Mouse (Mus musculus): ENCODE data around the gene Rilp. TPM values are rescaled to one million over a fixed set of nuclear protein-coding genes. Genes with fewer than 3 reads are reported as not detected.
A peak's percentile ranks its signal among the peaks of the same experiment; 100 is the strongest.

The Rilp gene
- polyA plus RNA-seq, 1 experiment from 2014 or later = 1.5 TPM

DNA sequence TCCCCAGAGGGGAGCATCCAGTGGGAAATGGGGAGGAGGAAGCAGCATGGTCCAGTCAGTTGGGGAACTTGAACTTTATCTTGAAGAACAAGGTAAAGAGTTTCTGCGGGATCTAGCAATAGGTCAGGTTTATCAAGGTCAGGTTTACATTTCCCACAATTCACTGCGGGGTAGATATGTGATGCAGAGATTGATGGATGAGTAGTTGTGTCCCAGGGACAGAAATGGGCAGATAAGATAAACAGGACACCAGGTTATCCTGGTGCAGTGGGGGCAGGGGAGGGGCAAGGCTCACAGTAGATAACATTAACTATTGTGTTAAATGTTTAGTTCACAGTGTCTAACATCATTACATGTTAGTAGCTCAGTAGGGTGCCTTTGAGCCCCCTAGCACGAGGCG, 19.9 kb downstream of the Rilp start:
- H3K27me3 ChIP-seq = no peaks in the 10 kb centered on the region
- H3K4me3 ChIP-seq = no peak overlapping the region
- H3K4me2 ChIP-seq = no peak overlapping the region
- no peaks in the 10 kb centered on the region for H3K36me3 ChIP-seq
- no peak for ATAC-seq (ENCODE audit: low FRiP score)
- no peaks in the 10 kb centered on the region for H3K9me3 ChIP-seq
- peak overlapping the region; percentile 98; the same call in 1 of the 2 replicates for H3K9ac ChIP-seq
- peaks cover 24% of the 10 kb centered on the region for H3K4me1 ChIP-seq (replicated peaks)
- H3K27ac ChIP-seq = peak overlapping the region; percentile 99; the same call in 1 of the 2 replicates
- WGBS = 48% methylated on average over 4 of the region's 4 CpGs

DNA sequence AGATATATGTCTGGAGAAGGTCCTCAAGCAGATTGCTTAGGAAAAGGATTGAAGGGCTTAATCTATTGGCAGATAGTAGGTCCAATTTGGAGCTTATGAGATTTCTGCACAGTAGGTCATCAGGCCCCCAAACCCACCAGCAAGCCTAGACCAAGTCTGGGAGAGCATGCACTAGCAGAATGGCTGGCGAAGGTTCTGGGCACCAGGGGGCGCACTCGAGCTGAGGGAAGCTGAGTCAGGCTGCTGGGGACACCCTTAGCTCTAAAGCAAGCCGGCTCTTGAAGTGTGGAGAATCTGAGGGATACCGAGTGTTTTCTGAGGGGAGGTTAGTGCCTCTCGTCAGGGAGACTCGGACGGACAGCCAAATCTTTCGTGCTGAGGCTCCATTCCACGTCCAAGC, 20.4 kb downstream of the Rilp start:
- Histone ChIP-seq H3K36me3 (no peaks in the 10 kb centered on the region), H3K4me2 (peak overlapping the region; percentile 97), H3K27me3 (no peaks in the 10 kb centered on the region), H3K4me1 (replicated peaks) (peaks cover 29% of the 10 kb centered on the region), H3K4me3 (peak overlapping the region; percentile 75), H3K27ac (peak overlapping the region; percentile 99), H3K9me3 (no peaks in the 10 kb centered on the region), H3K9ac (peak overlapping the region; percentile 98)
- WGBS = 0% methylated on average over 10 of the region's 10 CpGs
- ATAC-seq (ENCODE audit: low FRiP score) = peak; percentile 36; the same call in 1 of the 2 replicates

DNA sequence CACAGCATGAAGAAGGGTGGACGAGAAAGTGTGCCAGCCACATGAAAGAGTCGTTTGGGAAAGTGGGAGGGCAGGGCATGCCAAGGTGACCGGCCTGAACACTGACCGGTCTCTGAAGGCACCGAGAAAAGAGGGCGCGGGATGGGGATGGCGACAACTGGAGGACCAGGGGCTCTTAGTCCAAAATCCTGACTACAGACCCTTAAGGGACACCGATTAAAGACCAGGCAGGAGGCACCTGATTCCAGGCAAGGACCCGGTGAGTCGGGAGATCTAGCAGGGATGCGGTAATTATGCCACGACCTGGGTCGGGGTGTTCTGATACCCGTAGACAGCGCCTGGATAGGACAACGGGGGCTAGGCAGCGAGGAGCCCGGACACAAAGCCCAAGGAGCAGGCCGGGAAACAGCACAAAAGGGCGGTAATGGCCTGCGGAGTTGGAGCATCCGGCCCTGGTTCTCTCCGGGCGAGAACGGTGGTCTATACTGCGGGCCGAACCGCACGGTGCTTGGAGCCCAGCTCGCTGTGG, 21.0 kb downstream of the Rilp start:
- Histone ChIP-seq H3K36me3 (no peaks in the 10 kb centered on the region), H3K9ac (peak overlapping the region; percentile 98), H3K4me2 (peak overlapping the region; percentile 97), H3K27me3 (no peaks in the 10 kb centered on the region), H3K4me3 (peak overlapping the region; percentile 75), H3K4me1 (replicated peaks) (peaks cover 35% of the 10 kb centered on the region), H3K27ac (peak overlapping the region; percentile 99), H3K9me3 (no peaks in the 10 kb centered on the region)
- WGBS = under 1% methylated on average over 31 of the region's 31 CpGs
- ATAC-seq (ENCODE audit: low FRiP score) = peak; percentile 49; the same call in 1 of the 2 replicates

DNA sequence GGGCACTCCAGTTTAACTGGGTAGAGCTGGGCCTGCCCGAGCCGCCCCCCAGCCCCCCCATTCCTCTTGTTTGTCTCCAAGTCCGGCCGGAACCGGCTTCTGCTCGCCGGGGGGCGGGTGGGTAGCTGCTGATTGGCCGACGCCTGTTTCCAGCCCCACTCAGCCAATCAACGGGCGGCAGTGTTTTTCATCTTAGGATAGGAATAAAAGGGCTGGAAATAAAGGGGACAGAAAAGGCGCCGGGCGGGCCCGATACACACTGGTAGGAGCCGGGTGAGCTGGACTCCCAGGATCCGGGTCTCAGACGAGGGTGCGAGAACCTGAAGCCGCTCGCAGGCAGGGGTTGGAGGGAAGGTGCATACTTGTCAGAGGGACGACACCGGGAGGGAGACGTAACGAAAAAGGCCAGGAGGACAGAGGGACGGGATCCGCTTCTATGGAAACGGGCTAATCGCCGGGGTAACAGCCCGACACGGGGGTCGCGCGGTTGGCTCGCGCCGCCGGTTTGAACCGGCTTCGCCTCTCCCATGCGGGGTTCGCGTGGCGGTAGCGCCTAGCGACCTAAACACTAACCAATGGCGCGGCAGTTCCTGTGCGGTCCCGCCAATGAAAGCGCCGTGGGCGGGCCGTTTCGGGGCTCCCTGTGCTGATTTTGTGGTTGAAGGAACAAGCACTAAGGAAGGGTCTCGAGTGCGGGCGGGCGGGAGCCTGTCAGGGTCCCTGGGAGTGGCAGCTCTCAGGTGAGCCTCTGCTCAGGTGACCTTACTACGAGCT, 21.8 kb downstream of the Rilp start, which contains the start of gene Slc43a2:
Gene Slc43a2 (plus strand): TSS at position 226 of the 774 bp plus-strand sequence.
- WGBS = under 1% methylated on average over 62 of the region's 62 CpGs

DNA sequence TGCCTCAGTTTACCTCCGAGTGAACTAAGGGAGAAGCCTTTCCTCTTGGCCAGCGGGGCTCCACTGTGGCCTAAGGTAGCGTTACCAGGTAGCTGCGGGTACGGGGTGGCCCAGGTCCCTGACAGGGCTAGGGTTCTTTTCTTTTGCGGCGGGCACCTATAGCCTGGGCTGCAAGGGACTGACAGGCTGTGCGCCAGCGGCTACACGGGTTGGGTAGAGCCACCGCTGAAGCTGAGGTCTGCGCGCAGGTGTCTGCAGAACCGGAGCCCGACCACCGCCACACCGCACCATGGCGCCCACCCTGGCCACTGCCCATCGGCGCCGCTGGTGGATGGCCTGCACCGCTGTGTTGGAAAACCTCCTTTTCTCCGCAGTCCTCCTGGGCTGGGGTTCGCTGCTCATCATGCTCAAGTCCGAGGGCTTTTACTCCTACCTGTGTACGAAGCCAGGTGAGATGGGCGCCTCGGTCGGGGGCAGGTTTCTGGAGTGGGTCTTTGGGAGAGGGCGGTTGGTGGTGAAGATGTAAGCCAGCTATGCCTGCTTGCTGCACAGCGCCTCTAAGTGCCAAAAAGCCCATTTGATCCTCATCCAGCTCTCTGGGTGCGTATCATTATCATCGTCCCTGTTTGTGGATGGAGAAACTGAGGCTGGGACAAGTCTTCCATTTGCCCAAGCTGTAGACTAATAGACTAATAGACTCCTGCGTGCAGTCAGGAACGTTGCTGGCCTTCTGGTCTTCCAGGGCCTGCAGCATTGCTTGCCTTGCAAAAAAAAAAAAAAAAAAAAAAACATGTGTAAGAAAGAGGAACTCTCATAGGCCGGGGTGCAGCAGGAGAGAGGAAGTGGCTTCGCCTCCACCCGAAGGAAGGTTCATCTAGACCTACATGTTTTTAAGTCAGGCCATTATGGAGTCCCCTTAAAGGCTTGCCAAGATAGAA, 22.7 kb downstream of the Rilp start:
- Histone ChIP-seq H3K9me3 (no peaks in the 10 kb centered on the region), H3K27ac (peak overlapping the region; percentile 99), H3K4me3 (peak overlapping the region; percentile 75), H3K36me3 (no peaks in the 10 kb centered on the region), H3K9ac (peak overlapping the region; percentile 98), H3K4me1 (replicated peaks) (peaks cover 50% of the 10 kb centered on the region), H3K4me2 (peak overlapping the region; percentile 97), H3K27me3 (no peaks in the 10 kb centered on the region)
- WGBS = 12% methylated on average over 37 of the region's 38 CpGs
- ATAC-seq (ENCODE audit: low FRiP score) = peak; percentile 18; the same call in 1 of the 2 replicates

More for the DNA sequence above, 21.8 kb downstream of the Rilp start, which contains the start of gene Slc43a2:
- Histone ChIP-seq H3K4me1 (replicated peaks) (peaks cover 40% of the 10 kb centered on the region), H3K27ac (peak within 1 kb of the TSS; percentile 99), H3K9ac (peak within 1 kb of the TSS; percentile 98), H3K27me3 (no peaks in the 10 kb centered on the region), H3K4me2 (peak within 1 kb of the TSS; percentile 97), H3K4me3 (peak within 1 kb of the TSS; percentile 75), H3K9me3 (no peaks in the 10 kb centered on the region), H3K36me3 (no peaks in the 10 kb centered on the region)
- peak; percentile 95 for ATAC-seq (ENCODE audit: low FRiP score)

DNA sequence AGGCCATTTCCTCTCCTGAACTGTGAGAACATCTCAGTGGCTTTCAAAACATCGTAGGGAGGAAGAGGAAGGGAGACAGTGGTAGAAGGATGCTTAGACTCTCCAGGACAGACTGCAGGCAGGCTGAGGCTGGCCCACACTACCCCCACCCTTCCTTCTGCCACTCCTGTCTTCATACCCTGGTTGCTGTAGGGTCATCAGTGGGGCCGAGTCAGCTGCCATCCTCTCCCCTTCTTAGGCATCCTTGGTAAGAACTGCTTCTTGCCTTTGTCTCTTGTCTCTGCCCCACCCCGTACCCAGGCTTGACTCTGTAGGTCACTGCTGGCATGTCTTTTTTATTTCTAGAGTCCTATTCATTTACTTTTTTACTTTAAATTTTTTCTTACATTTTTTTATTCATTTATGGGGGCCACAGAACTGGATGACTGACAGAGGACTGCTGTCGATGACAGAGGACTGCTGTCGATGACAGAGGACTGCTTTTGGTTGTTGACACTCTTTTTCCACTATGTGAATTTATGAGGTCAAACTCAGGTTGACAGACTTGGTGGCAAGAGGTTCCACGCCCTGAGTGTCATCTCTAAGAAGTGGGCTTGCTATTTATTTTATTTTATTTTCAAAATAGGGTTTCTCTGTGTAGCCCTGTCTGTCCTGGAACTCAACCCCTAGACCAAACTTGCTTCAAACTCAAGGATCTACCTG, 23.6 kb downstream of the Rilp start:
- Histone ChIP-seq H3K4me2 (peak overlapping the region; percentile 97), H3K4me3 (peak overlapping the region; percentile 75), H3K9ac (peak overlapping the region; percentile 98), H3K36me3 (no peaks in the 10 kb centered on the region), H3K9me3 (no peaks in the 10 kb centered on the region), H3K4me1 (replicated peaks) (peaks cover 58% of the 10 kb centered on the region), H3K27me3 (no peaks in the 10 kb centered on the region), H3K27ac (peak overlapping the region; percentile 50; the same call in 1 of the 2 replicates)
- WGBS = 81% methylated on average over 6 of the region's 6 CpGs
- no peak for ATAC-seq (ENCODE audit: low FRiP score)

DNA sequence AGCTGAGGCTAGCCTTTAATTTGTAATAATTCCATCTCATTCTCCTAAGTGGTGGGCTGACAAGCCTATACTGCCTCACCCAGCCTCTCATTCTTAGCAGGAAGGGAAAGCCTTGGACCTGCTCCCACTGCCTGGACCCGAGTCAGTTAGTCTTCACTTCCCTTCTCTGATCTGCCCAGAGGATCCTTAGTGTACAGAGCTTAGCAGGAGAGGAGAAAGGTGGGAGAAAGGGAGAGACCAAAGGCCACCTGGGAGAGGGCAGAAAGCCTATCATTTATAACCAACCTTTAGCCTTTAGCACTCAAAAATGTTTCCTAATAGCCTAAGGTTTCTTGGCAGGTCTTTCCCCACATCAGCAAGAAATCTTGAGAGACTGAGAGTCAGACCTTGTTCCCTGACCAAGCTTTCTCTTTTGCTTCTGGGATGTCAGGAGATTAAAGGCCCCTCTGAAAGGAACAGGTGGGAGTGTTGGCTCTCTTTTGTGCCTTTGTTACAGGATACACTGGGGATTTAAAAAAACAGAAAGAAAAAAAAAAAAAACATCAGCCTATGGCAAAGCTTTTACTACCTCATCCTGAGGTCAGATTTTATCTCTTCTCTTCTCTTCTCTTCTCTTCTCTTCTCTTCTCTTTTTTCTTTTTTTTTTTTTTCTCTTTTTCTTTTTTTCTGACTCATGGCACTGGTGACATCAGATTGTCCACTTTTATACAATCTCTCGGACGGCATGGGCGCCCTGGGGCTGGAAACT, 24.6 kb downstream of the Rilp start:
- no peaks in the 10 kb centered on the region for H3K27me3 ChIP-seq
- peak overlapping the region; percentile 75 for H3K4me3 ChIP-seq
- no peaks in the 10 kb centered on the region for H3K9me3 ChIP-seq
- H3K9ac ChIP-seq = peak overlapping the region; percentile 98
- no peak for ATAC-seq (ENCODE audit: low FRiP score)
- H3K4me2 ChIP-seq = peak overlapping the region; percentile 97
- H3K36me3 ChIP-seq = no peaks in the 10 kb centered on the region
- 52% methylated on average over 4 of the region's 4 CpGs for WGBS
- 0 out of 2 replicates have a peak overlapping the region, but pooled peaks have one; percentile 46 for H3K27ac ChIP-seq
- H3K4me1 ChIP-seq (replicated peaks) = peaks cover 64% of the 10 kb centered on the region

DNA sequence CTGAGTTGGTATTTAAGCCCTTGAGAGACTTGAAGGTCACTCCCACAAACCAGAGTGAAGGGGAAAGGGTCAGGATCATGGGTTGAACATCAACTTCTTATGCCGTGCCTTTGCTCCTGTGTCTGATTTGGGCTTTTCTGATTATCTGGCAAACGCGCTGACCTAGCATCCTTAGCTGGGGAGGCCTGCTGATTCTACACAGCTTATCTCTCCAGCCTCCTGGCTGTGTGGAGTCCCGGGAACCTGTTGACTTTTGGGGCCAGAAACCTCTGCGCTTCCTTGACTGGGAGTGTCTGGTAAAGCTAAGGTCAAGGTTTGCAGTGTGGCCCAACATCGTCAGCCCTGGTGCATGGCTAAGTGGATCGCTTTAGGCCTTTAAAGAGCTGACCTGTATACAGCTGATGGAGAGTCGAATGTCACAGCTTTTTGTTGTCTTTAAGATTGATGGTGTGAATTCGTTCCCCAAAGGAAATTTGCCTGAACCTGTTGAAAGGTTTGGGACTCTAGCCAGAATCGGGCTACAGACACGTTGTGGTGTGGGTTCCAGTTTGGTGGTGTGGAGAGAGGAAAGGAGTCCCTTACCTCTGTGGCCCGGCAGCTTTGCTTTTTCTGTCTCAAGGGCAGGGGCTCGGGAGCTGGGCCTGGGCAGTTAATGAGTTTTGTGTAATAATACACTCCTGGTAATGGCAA, 25.4 kb downstream of the Rilp start:
- Histone ChIP-seq H3K4me2 (peak overlapping the region; percentile 97), H3K4me3 (0 out of 2 replicates have a peak overlapping the region, but pooled peaks have one; percentile 3), H3K36me3 (peaks cover 2% of the 10 kb centered on the region; the same call in 1 of the 2 replicates), H3K27ac (0 out of 2 replicates have a peak overlapping the region, but pooled peaks have one; percentile 46), H3K9ac (peak overlapping the region; percentile 43; the same call in 1 of the 2 replicates), H3K4me1 (replicated peaks) (peaks cover 68% of the 10 kb centered on the region), H3K27me3 (no peaks in the 10 kb centered on the region), H3K9me3 (no peaks in the 10 kb centered on the region)
- WGBS = 47% methylated on average over 13 of the region's 13 CpGs
- no peak for ATAC-seq (ENCODE audit: low FRiP score)

DNA sequence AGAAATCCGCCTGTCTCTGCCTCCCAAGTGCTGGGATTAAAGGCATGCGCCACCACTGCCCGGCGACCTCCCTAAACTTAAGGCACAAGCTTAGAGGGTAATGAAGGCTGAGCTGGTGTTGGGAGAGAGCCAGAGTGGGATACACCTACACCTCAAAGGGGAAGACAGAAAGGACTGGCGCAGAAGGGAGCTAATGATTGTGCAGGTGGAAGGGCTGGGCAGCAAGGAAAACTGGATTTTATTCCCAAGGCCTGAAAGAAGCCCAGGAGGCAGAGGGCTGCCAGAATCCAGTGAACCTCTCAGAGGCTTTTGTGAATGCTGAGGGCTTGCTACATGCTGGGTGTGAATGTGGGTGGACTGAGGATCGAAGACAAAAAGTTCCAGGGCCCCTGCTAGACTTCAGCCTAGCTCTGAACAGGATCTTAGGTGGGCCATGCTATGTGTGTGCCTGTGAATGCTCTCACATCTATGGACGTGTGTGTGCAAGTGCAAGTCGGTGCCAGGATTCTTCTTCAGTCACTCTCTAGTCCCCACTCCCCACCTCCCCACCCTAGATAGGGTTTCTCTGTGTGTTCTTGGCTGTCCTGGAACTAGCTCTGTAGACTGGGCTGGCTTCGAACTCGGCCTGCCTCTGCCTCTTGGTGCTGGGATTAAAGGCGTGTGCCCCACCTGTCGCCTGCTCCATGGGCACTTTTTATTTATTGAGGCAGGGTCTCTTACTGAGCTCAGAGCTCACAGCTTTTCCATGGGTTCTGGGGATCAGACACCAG, 26.5 kb downstream of the Rilp start:
- Histone ChIP-seq H3K9ac (no peak overlapping the region), H3K27ac (peak overlapping the region; percentile 19), H3K27me3 (no peaks in the 10 kb centered on the region), H3K36me3 (peaks cover 8% of the 10 kb centered on the region; the same call in 1 of the 2 replicates), H3K4me1 (replicated peaks) (peaks cover 79% of the 10 kb centered on the region), H3K4me2 (no peak overlapping the region), H3K9me3 (no peaks in the 10 kb centered on the region), H3K4me3 (no peak overlapping the region)
- no peak for ATAC-seq (ENCODE audit: low FRiP score)
- WGBS = 89% methylated on average over 12 of the region's 12 CpGs

DNA sequence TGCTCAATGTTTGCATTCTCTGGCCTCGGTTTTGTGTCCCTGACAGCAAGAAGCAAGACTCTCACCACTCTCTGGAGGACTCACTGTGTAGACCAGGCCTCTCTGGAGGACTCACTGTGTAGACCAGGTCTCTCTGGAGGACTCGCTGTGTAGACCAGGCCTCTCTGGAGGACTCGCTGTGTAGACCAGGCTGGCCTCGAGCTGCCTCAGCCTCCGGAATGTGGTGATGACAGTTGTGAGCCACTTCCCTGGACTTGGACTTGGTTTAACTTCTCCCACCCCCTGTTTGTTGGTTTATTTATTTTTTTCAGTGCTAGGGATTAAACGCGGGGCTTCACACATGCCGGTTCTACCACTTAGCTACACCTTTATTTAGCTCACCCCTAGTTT, 27.1 kb downstream of the Rilp start:
- H3K36me3 ChIP-seq = peaks cover 8% of the 10 kb centered on the region; the same call in 1 of the 2 replicates
- H3K27me3 ChIP-seq = no peaks in the 10 kb centered on the region
- H3K4me2 ChIP-seq = no peak overlapping the region
- H3K4me3 ChIP-seq = no peak overlapping the region
- H3K27ac ChIP-seq = peak overlapping the region; percentile 19; the same call in 1 of the 2 replicates
- H3K9ac ChIP-seq = no peak overlapping the region
- WGBS = 91% methylated on average over 8 of the region's 8 CpGs
- no peak for ATAC-seq (ENCODE audit: low FRiP score)
- no peaks in the 10 kb centered on the region for H3K9me3 ChIP-seq
- H3K4me1 ChIP-seq (replicated peaks) = peaks cover 79% of the 10 kb centered on the region

All from hindbrain, embryonic 13.5 days (tissue).